Mouse (Mus musculus): ENCODE measurements around the gene Mcm10. TPM values are rescaled to one million over a fixed set of nuclear protein-coding genes. Genes with fewer than 3 reads are reported as not detected.
"Not testable (repeated sequence)": the region's sequence is repeated elsewhere in the genome, so short reads cannot be mapped to it uniquely, and the experiment has no call there.

Mcm10 gene
- polyA plus RNA-seq, 1 experiment from 2014 or later = 67.5 TPM

DNA sequence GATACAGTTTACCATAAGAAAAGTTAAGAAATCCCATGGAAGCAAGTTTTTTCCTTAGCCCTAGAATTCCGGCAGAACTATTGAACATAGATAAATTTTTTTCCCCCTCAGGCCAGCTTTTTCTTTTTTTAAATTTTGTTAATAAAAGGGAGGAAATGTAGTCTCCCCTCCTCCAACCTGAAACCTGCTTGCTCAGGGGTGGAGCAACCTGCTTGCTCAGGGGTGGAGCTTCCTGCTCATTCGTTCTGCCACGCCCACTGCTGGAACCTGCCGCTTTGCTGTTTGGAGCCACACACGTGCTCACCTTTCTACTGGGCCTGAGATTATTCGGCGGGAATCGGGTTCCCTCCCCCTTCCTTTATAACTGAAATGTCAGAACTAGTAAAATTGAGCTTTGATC, 62.9 kb downstream of the Mcm10 start:
- not testable (repeated sequence) for H3K27ac ChIP-seq (ENCODE audit: low read depth, low read length); H3K9me3 ChIP-seq (ENCODE audit: control insufficient read depth, low read length); DNase-seq (ENCODE audit: low spot score); H3K4me1 ChIP-seq (replicated peaks; ENCODE audit: control insufficient read depth, insufficient read depth, low read length); H3K4me2 ChIP-seq (ENCODE audit: low read depth, low read length, severe bottlenecking); H3K4me3 ChIP-seq (ENCODE audit: low read depth, low read length); H3K27me3 ChIP-seq (ENCODE audit: control insufficient read depth, insufficient read depth, low read length); H3K9ac ChIP-seq (ENCODE audit: low read length); ATAC-seq (replicated peaks; ENCODE audit: low FRiP score); H3K36me3 ChIP-seq (ENCODE audit: control insufficient read depth, insufficient read depth, low read length)
- 84% methylated on average over 8 of the region's 8 CpGs for WGBS

DNA sequence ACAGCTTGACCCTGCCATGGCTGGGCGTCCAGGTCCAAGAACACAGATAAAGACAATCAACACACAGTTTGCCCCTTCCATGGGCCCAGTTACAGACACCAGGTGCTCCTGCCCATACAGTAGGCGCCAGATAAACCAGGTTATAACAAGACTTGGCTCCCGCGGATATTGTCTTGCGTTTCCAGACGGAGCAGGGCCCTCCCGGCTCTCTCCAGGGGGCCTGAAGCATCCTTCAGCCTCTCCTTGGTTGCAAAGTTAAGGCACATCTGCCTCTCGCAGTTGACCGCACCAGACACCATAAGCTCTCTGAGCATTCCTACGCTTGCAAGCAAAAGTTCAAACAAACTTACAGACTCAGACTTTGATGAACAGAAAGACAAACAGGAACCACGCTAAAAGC, 71.7 kb downstream of the Mcm10 start:
- Histone ChIP-seq H3K9ac (ENCODE audit: low read length) (no peak overlapping the region), H3K4me3 (ENCODE audit: low read depth, low read length) (no peak overlapping the region), H3K36me3 (ENCODE audit: control insufficient read depth, insufficient read depth, low read length) (no peaks in the 10 kb centered on the region; the same call in 1 of the 2 replicates), H3K9me3 (ENCODE audit: control insufficient read depth, low read length) (no peaks in the 10 kb centered on the region), H3K4me1 (replicated peaks; ENCODE audit: control insufficient read depth, insufficient read depth, low read length) (no peaks in the 10 kb centered on the region), H3K27ac (ENCODE audit: low read depth, low read length) (no peak overlapping the region), H3K27me3 (ENCODE audit: control insufficient read depth, insufficient read depth, low read length) (no peaks in the 10 kb centered on the region), H3K4me2 (ENCODE audit: low read depth, low read length, severe bottlenecking) (no peak overlapping the region)
- WGBS = 92% methylated on average over 11 of the region's 11 CpGs
- no peak for DNase-seq (ENCODE audit: low spot score)
- ATAC-seq (replicated peaks; ENCODE audit: low FRiP score) = no peak

Other genes starting within 250 kb of the Mcm10 start
- gene Sephs1, start 131.2 kb downstream of the Mcm10 start, polyA plus RNA-seq (2014; fragmentation: Nextera tagmentation; extraction: Ambion mirVana) = 146 and 147 TPM in 2 replicates
- gene Phyh, start 93.8 kb downstream of the Mcm10 start, polyA plus RNA-seq (2014; fragmentation: Nextera tagmentation; extraction: Ambion mirVana) = 44.7 and 48.9 TPM in 2 replicates
- gene Ucma, start 36.7 kb downstream of the Mcm10 start, polyA plus RNA-seq (2014; fragmentation: Nextera tagmentation; extraction: Ambion mirVana) = 0.48 and 0.61 TPM in 2 replicates
- 3.0 and 3.6 TPM in 2 replicates for gene Optn, start 51.3 kb upstream of the Mcm10 start, polyA plus RNA-seq (2014; fragmentation: Nextera tagmentation; extraction: Ambion mirVana)
- gene Ccdc3, start 125.0 kb upstream of the Mcm10 start, polyA plus RNA-seq (2014; fragmentation: Nextera tagmentation; extraction: Ambion mirVana) = 3.9 and 4.6 TPM in 2 replicates

Data from forebrain, embryonic 11.5 days (tissue).